Mouse (Mus musculus) cerebellum, postnatal 14 days (tissue): ENCODE data around the gene Dnmt3a.

Experiments
- DNase-seq, 2 experiments: peaks; one replicate each; pipeline ENCODE4 v3.0.0; 2021; ENCODE audit warnings: mixed read lengths in 2 of 2

The Dnmt3a gene

DNA sequence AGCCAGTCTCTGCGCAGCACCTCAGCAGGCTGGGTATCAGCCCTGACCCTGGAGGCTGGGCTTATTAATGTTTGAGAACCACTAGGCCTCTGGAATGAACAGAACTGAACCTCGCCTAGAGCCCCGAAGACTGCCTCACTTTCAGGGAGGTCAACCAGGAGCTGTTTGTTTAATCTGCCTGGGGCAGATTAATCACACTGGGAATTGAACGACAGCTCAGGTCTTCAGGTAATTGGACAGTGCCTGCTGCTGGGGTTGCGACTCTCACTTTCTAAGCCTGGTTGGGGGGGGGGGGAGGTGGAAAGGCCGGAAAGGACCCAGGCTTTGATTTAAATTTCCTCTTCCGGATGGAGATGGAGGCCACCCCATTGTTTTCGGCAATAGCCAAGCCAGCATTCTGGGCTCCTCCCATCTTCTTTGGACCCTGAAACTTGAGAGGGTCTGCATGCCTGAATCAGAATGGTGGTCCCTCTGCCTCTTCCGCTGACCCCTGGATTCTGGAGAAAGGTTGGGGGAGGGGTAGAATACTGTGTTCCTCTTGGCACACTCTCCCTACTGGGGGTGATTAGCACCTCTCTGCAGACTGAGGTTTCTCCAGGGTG lies 79.2 kb downstream of the Dnmt3a start:
- DNase-seq = no peak

DNA sequence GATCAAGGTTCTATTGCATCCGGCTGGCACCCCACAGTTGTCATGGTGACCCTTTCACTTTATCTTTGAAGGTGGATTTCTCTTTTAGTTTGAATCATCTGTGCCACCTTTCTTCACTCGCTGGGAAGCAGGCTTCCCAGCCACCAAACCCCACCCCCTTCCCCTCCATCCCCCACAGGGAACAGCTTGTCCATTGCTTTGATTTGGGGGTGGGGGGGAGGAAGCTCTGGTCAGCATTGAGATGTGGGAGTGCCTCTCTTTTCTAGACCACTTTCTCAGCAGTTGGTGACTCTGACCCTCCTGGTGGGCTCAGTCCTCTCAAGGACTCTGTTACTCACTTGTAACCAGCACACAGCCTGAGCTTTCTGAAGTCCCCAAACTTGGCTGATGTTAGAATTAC lies 80.8 kb downstream of the Dnmt3a start:
- DNase-seq = no peak

GRCm38 (mm10) chr12:3887515-3888325 lies 81.9 kb downstream of the Dnmt3a start:
- peak; percentile 72 to 85 for DNase-seq

DNA sequence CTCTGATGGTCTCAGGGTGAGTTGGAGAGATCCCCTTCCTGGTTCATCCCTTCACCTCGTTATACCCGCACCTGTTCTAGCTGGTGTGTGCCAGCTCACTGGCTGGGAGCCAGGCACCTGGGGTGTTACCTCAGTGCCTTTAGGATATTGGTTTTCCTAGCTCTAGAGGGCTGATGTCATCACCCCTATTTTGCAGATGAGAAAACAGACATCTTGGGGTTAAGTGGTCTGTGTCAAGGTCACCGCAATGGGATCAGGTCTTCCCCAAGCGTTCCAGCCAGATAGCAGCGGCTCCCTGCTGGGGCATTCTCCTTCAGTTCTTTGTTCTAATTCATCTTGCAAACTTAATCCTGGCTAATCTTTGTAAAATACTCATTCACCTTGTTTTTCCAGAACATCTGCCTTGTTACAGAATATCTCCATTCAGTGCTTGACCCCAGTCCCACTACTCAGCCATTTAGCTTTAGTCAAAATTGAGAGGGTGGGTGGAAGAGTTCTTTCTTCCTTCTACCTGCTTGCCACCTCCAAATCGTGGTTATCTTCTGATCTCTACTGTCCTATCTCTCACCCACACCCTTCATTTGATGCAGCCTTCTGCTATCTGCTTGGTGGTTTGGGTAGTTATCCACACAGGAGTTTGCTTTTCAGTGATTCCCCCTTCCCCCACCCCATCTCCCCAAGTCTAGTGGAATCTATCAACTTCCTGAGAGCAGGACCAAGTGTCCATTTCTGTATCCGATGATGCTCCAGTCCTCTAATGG lies 84.2 kb downstream of the Dnmt3a start:
- peak; percentile 92 to 94 for DNase-seq

GRCm38 (mm10) chr12:3890753-3891751 lies 85.2 kb downstream of the Dnmt3a start:
- DNase-seq = no peak

GRCm38 (mm10) chr12:3891779-3892239 lies 86.0 kb downstream of the Dnmt3a start:
- DNase-seq = no peak

DNA sequence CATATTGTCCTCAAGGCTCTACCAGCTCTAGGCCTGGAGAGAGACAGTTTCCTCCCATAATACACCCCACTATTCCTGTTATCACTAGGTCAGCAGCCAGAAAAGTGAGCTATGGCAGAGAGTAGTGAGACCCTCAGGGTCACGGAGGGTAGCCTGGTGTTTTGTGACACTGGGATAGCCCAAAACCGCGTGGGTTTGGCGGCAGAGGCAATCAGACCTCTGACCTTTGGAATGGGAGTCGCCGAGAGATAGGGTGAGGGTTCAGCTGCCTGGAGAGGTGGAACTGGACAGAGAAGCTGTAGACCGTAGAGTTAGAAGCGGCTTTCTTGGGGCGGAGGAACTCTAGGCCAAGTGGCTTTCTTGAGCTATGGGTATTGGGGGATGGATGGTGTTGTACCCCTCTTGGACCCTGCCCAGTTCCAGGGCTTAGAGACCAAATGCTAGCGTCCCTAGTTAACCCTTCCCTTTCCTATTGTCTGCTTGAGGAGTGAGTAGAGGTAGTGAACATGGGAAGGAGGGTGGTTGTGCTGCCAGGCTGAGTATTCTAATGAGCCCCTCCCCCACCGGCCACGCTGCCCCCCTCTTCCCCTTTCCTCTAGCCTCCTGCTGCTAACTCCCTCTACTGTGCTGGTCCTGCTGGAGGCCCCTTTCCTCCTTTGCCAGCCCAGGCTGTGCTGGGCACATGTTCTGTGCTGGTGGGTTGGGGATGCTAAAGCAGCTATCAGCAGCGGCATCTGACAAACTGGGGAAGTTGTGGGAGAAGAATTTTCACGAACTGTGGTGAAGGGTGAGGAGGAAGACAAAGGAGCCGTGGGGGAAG lies 86.6 kb downstream of the Dnmt3a start:
- DNase-seq = no peak

DNA sequence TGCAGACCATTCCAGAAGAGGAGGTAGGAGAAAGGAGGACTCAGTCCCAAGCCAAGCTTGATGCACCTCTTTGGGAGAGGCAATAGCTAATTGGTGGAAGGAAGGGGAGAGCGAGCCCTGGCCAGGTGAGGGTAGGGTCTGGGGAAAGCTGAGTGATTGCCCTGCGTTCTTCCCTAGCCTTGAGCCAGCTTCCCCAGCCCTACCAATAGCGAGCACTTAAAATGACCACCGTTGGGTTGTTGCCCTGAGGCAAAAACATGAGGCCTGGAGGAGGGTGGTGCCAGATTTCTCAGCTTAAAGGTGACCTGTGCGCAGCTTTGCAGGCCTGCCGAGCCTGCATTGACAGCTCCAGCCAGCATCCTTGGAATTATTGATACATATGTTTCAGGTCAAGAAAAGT lies 87.5 kb downstream of the Dnmt3a start:
- no peak for DNase-seq

DNA sequence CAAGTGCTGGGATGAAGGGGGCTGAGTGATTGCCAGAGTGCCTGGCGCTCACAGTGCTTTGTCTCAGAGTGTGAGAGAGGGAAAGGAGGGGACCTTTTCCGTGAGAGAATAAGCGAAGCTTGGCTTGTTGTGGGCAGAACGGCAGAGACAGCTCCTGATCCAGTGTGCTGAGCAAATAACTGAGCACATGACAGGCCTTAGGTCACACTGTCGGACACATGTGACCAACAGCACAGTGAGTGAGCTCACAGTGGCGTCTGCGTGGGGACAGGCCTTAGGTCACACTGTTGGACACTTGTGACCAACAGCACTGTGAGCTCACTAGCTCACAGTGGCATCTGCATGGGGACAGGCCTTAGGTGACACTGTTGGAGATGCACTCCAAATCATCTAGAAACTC lies 88.7 kb downstream of the Dnmt3a start:
- no peak for DNase-seq

- no peak for DNase-seq
These were observed 91.3 kb downstream of the Dnmt3a start for GRCm38 (mm10) chr12:3897057-3897545.

DNA sequence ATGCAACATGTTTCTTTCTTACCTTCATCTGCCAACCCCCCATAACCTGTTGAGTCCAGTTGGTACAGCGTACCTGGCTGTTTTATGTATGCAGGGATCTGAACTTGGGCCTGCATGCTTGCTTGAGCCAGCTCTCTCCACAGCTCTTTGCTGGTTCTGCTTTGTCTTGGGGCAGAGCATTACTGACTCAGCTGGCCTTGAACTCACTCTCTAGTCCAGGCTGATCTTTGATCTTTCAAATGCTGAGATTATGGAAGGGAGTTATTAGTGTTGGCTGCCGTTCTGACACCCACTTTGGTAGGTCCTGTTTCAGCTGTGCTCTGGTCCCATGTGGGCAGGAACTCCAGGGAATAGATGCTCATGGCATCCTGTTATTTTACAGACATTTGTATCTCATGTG lies 93.0 kb downstream of the Dnmt3a start:
- no peak for DNase-seq

DNA sequence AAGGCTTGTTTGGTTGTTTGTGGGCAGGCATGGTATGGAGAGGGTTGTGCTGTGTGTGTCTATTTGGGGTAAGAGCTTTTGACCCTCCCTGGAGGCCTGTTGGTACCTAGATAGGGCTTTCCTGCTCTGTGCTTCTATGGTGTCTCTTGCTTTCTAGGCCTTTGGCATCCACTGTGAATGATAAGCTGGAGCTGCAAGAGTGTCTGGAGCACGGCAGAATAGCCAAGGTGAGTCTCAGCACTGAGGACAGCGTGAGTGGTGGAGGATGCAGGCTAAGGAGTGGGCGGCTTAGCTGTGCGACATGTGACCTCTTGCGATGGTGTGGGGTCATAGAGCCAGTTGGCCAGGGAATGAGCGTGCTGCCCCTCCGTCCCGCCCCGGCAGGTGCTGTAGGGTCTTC lies 99.6 kb downstream of the Dnmt3a start:
- no peak for DNase-seq

GRCm38 (mm10) chr12:3906308-3906707 lies 100.5 kb downstream of the Dnmt3a start:
- no peak for DNase-seq

- no peak for DNase-seq
These were observed 101.2 kb downstream of the Dnmt3a start for GRCm38 (mm10) chr12:3907008-3907407.

- DNase-seq = peak; percentile 54 to 65
These were observed 101.6 kb downstream of the Dnmt3a start for GRCm38 (mm10) chr12:3907418-3907817.

GRCm38 (mm10) chr12:3910466-3911093 lies 104.8 kb downstream of the Dnmt3a start:
- no peak for DNase-seq

DNA sequence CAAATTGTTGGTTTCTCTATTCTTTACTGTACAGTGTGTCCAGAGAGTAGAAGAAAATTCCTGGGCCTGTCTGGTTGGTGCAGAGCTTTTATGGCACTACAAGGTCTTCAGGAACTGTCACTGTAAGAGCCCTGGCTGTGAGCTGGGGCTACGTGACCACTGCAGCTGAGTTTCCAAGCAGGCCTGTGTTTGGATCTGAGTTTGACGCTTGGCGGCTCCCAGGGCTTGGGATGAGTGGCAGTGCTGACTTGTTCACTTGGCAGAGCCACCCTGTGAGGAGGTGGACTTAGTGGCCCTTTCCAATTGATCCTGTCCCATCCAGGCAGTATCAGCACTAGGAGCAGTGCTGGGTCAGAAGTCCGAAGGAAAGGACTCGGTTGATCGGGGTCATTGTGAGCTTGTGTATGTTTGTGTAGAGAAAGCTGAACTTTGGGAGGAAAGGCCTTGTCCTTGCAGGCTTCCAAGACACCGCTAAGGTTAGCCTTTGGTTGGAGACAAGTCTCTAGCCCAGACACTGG lies 106.1 kb downstream of the Dnmt3a start:
- DNase-seq = no peak

- no peak for DNase-seq
These were observed 110.0 kb downstream of the Dnmt3a start for GRCm38 (mm10) chr12:3915852-3916251.

DNA sequence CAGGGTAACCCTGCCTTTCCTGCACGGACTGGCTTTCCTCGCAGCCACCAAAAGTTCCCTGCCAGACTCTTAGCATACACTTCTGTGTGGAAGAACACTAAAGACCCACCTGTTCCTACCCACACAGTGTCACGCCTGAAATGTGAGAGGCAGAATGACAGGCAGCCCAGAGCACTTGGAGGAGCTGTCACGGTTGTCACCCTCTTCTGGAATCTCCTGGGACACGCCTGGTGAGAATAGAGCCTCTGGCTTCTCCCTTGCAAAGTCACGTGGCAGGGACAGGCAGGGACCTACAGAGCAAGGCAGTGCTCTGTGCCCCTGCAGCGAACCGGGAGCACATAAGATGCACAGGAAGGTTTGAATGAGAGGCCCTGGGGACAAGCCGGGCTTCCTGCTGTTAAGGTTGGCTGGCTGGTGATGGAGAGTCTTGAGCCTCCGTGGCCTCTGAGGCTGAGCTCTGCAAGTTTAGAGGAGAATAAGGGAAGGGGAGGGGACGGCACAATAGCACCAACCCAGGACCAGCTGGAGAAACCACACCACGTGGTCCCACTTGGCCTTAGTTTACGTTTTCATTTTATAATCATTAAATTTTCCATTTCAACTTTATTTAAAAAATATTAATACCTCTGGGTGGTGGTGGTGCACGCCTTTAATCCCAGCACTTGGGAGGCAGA lies 112.0 kb downstream of the Dnmt3a start:
- DNase-seq = no peak

DNA sequence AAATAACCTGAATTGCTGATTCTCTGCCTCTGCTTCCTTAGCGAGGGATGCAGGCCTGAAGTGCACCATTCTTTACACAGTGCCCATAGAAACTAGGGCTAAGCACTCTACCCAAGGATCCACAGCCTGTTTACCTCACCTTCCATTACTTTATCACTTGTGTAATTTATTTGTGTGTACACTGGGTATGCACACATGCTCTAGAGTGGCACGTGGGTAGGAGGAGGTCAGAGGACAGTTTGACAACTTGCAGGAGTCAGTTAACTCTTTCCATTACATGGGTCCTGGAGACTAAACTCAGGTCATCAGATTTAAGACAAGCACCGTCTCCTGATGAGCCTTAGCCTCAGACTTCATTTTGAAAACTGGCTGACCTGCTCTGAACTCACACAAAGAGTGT lies 112.8 kb downstream of the Dnmt3a start:
- no peak for DNase-seq
